Mouse (Mus musculus) myocyte (in vitro differentiated cells): ENCODE measurements around the gene Btg1.

Experiments used
- CEBPB ChIP-seq: IDR thresholded peaks from 2 replicates; pipeline ENCODE4 v1.6.1; 2011; ENCODE audit warnings: mild to moderate bottlenecking, moderate library complexity; ENCODE audit not compliant: poor library complexity, insufficient read depth, severe bottlenecking
- E2F4 ChIP-seq: IDR thresholded peaks from one replicate; pipeline ENCODE4 v1.6.1; 2011; ENCODE audit warnings: mild to moderate bottlenecking, control low read depth, moderate library complexity; ENCODE audit not compliant: insufficient read depth
- MAX ChIP-seq: IDR thresholded peaks from one replicate; pipeline ENCODE4 v1.6.1; 2011; ENCODE audit warnings: low read depth, mild to moderate bottlenecking, control low read depth
- MYOD1 ChIP-seq, 3 experiments: IDR thresholded peaks; one replicate each; pipeline ENCODE4 v1.6.1; 2011; ENCODE audit warnings: control low read depth in 2 of 3, low read depth in 2 of 3, mild to moderate bottlenecking in 2 of 3, moderate library complexity in 1 of 3; ENCODE audit not compliant: insufficient read length in 2 of 3, control insufficient read depth in 1 of 3
- MYOG ChIP-seq, 3 experiments: IDR thresholded peaks; one replicate each; pipeline ENCODE4 v1.6.1; 2011; ENCODE audit warnings: control low read depth in 2 of 3, low read depth in 2 of 3, mild to moderate bottlenecking in 2 of 3; ENCODE audit not compliant: insufficient read length in 2 of 3, control insufficient read depth in 1 of 3, insufficient read depth in 1 of 3
- POLR2A ChIP-seq: IDR thresholded peaks from one replicate; pipeline ENCODE4 v1.6.1; 2011; ENCODE audit warnings: low read depth, mild to moderate bottlenecking, control low read depth, moderate library complexity; ENCODE audit not compliant: insufficient read length
- POLR2AphosphoS2 ChIP-seq: IDR thresholded peaks from one replicate; pipeline ENCODE4 v1.6.1; 2011; ENCODE audit warnings: low read depth, control low read depth; ENCODE audit not compliant: insufficient read length
- REST ChIP-seq: IDR thresholded peaks from one replicate; pipeline ENCODE4 v1.6.1; 2011; ENCODE audit warnings: mild to moderate bottlenecking, control low read depth, moderate library complexity; ENCODE audit not compliant: insufficient read depth, insufficient read length
- SRF ChIP-seq: IDR thresholded peaks from one replicate; pipeline ENCODE4 v1.6.1; 2011; ENCODE audit warnings: low read depth; ENCODE audit not compliant: control insufficient read depth, insufficient read length
- TCF12 ChIP-seq: IDR thresholded peaks from one replicate; pipeline ENCODE4 v1.6.1; 2011; ENCODE audit warnings: mild to moderate bottlenecking, control low read depth; ENCODE audit not compliant: poor library complexity, insufficient read depth, severe bottlenecking
- TCF3 ChIP-seq: IDR thresholded peaks from one replicate; pipeline ENCODE4 v1.6.1; 2011; ENCODE audit warnings: low read depth, control low read depth; ENCODE audit not compliant: insufficient read length
- USF1 ChIP-seq: IDR thresholded peaks from one replicate; pipeline ENCODE4 v1.6.1; 2011; ENCODE audit warnings: low read depth, mild to moderate bottlenecking, control low read depth, moderate library complexity

- TF ChIP-seq POLR2A (no peak), MYOG (IDR thresholded peaks at IDR 0.05; ENCODE audit: control insufficient read depth in 1 of 3, insufficient read depth in 1 of 3, insufficient read length in 2 of 3, low read depth in 2 of 3) (no peak), SRF (no peak), USF1 (no peak), MYOD1 (IDR thresholded peaks at IDR 0.05; ENCODE audit: control insufficient read depth in 1 of 3, insufficient read length in 2 of 3, low read depth in 2 of 3) (no peak), CEBPB (no peak), TCF12 (no peak), TCF3 (no peak), POLR2AphosphoS2 (no peak), MAX (no peak), REST (no peak), E2F4 (no peak)
These were observed 46.2 kb downstream of the Btg1 start for GRCm38 (mm10) chr10:96662976-96663375.
